Mouse (Mus musculus) lung, postnatal 0 days (tissue): ENCODE results near the gene Dennd2c. TPM values are rescaled to one million over a fixed set of nuclear protein-coding genes. Genes with fewer than 3 reads are reported as not detected.

Experiments
- ATAC-seq: fragments of 200-750 bp; cut with Nextera tagmentation; 2 replicates; pipeline ENCODE4 v1.8.0; 2017; ENCODE audit warnings: moderate library complexity
- DNase-seq: peaks from one replicate; pipeline ENCODE4 v3.0.0-alpha.2; 2016; ENCODE audit warnings: low spot score
- H3K27ac ChIP-seq: fragments of 300-500 bp; sonication (generic); 2 replicates; pipeline ENCODE4 v1.5.1; 2014; ENCODE audit warnings: antibody characterized with exemption, mild to moderate bottlenecking, low read length, mixed read lengths
- H3K27me3 ChIP-seq: fragments of 300-500 bp; sonication (generic); replicated peaks from 2 replicates; pipeline ENCODE4 v1.6.1; 2014; ENCODE audit warnings: low read length, mixed read lengths; ENCODE audit not compliant: insufficient read depth
- H3K36me3 ChIP-seq: fragments of 300-500 bp; sonication (generic); 2 replicates; pipeline ENCODE4 v1.6.1; 2014; ENCODE audit warnings: low read length, mixed read lengths; ENCODE audit not compliant: insufficient read depth
- H3K4me1 ChIP-seq: fragments of 300-500 bp; sonication (generic); 2 replicates; pipeline ENCODE4 v1.6.1; 2014; ENCODE audit warnings: antibody characterized with exemption, low read depth, low read length, mixed read lengths; ENCODE audit not compliant: insufficient read depth
- H3K4me2 ChIP-seq: fragments of 300-500 bp; sonication (generic); replicated peaks from 2 replicates; pipeline ENCODE4 v1.6.1; 2014; ENCODE audit warnings: low read depth, mild to moderate bottlenecking, low read length, moderate library complexity, mixed read lengths
- H3K4me3 ChIP-seq: fragments of 300-500 bp; sonication (generic); 2 replicates; pipeline ENCODE4 v1.5.1; 2014; ENCODE audit warnings: low read depth, low read length
- H3K9ac ChIP-seq: fragments of 300-500 bp; sonication (generic); replicated peaks from 2 replicates; pipeline ENCODE4 v1.6.1; 2014; ENCODE audit warnings: low read depth, mild to moderate bottlenecking
- H3K9me3 ChIP-seq: fragments of 300-500 bp; sonication (generic); 2 replicates; pipeline ENCODE4 v1.6.1; 2016; ENCODE audit warnings: low read length, mixed read lengths
- CTCF ChIP-seq: IDR thresholded peaks from 2 replicates; pipeline ENCODE4 v1.5.1; 2016; ENCODE audit warnings: antibody characterized with exemption, mild to moderate bottlenecking
- EP300 ChIP-seq: IDR thresholded peaks from 2 replicates; pipeline ENCODE4 v1.6.1; 2016; ENCODE audit warnings: antibody characterized with exemption, mild to moderate bottlenecking, control low read depth
- WGBS: fragments of 180-500 bp; shearing (Covaris S2); extraction: QIAGEN DNeasy Blood & Tissue Kit; methylation state at CpG from one replicate; pipeline ENCODE4 v1.1.7; 2014; 5-methylcytosine and 5-hydroxymethylcytosine counted together
- polyA plus RNA-seq: library from polyadenylated mRNA; unstranded; fragments of >200 nt; fragmentation: Nextera tagmentation; extraction: Ambion mirVana; gene quantifications from 2 replicates; pipeline ENCODE4 v1.2.1, GENCODE M21; 2015

The Dennd2c gene
- polyA plus RNA-seq, 1 experiment from 2014 or later, result 3.4 TPM

DNA sequence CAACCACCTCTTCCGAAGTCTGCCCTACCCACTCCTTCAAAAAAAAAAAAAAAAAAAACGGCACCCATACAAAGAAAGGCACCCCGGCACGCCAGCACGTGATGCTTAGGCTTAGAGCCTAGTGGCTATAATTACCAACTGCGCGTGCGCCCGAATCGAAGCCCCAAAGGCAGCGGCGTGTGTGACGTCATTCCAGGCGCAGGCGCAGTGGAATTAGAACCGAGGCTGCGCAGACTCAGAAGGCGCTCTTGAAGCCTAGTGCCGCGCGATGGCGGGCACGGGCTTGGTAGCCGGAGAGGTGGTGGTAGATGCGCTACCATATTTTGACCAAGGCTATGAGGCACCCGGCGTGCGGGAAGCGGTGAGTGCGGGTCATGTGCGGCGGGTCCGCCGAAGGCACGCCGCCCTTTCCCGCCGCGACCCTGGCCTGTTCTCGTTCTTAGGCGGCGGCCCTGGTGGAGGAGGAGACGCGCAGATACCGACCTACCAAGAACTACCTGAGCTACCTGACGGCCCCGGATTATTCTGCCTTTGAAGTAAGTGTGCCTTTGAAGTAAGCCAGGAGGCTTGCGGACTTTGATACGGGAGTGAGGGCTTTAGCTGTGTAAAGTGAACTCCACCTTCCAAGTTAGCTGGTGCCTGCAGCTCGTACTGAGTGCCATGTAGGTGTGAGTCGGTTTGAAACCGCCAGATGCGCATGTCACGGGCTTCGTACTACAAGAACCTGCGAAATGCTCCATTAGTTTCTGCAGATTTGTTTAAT lies 69.3 kb downstream of the Dennd2c start, which contains the start of gene Bcas2:
TSS of gene Bcas2 (plus strand) at position 151 of the 763 bp plus-strand sequence.
- peaks cover 7% of the 10 kb centered on the region; the same call in 1 of the 2 replicates for H3K4me1 ChIP-seq
- WGBS, result under 1% methylated on average over 56 of the region's 56 CpGs

DNA sequence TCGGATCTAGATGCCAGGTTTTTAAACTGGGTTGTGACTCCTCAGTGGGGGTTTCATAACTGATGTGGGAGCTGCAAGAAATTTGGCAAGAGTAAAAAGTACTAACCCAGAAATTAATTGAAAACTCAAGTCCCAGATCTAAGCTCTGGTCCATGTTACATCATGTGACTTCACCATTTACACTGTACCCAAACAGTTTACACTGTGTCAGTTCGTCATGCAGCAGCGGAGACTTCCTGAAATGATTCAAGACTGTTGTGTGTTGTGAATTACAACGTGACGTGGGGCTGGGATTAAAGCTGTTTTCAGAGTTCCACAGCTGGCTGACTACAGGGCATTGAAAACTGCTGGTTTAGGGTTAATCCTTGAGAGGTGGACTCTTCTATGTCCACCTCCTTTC lies 70.2 kb downstream of the Dennd2c start:
- Histone ChIP-seq H3K27me3 (no peaks in the 10 kb centered on the region), H3K4me1 (peaks cover 7% of the 10 kb centered on the region; the same call in 1 of the 2 replicates), H3K9me3 (no peaks in the 10 kb centered on the region), H3K9ac (peak overlapping the region; percentile 57; the same call in 1 of the 2 replicates), H3K27ac (peak overlapping the region; percentile 44; the same call in 1 of the 2 replicates), H3K4me2 (peak overlapping the region; percentile 76), H3K4me3 (peak overlapping the region; percentile 68), H3K36me3 (peaks cover 17% of the 10 kb centered on the region; the same call in 1 of the 2 replicates)
- 12% methylated on average over 5 of the region's 5 CpGs for WGBS
- ATAC-seq (no peak), DNase-seq (peak; percentile 34)
- no peak for TF ChIP-seq EP300
- TF ChIP-seq CTCF, result no peak

More for the DNA sequence above, 69.3 kb downstream of the Dennd2c start, which contains the start of gene Bcas2:
- H3K9me3 ChIP-seq, result no peaks in the 10 kb centered on the region
- peak within 1 kb of the TSS; percentile 57 for H3K9ac ChIP-seq
- H3K27ac ChIP-seq, result peak within 1 kb of the TSS; percentile 44
- TF ChIP-seq CTCF (no peak; the same call in none of the 2 replicates), EP300 (no peak)
- H3K4me3 ChIP-seq, result peak within 1 kb of the TSS; percentile 68
- DNase-seq (peak; percentile 99), ATAC-seq (peak; percentile 96)
- H3K27me3 ChIP-seq, result no peaks in the 10 kb centered on the region
- peak within 1 kb of the TSS; percentile 76 for H3K4me2 ChIP-seq
- H3K36me3 ChIP-seq, result peaks cover 18% of the 10 kb centered on the region; the same call in 1 of the 2 replicates

- Histone ChIP-seq H3K27me3 (no peaks in the 10 kb centered on the region), H3K4me3 (no peak overlapping the region), H3K27ac (no peak overlapping the region), H3K4me2 (no peak overlapping the region), H3K4me1 (peaks cover 7% of the 10 kb centered on the region; the same call in 1 of the 2 replicates), H3K9me3 (no peaks in the 10 kb centered on the region), H3K9ac (no peak overlapping the region), H3K36me3 (peaks cover 24% of the 10 kb centered on the region)
- DNase-seq (no peak), ATAC-seq (no peak)
- 82% methylated on average over 4 of the region's 4 CpGs for WGBS
- no peak for TF ChIP-seq CTCF
- TF ChIP-seq EP300, result no peak
These were observed 74.3 kb downstream of the Dennd2c start for GRCm38 (mm10) chr3:103176740-103177139.

DNA sequence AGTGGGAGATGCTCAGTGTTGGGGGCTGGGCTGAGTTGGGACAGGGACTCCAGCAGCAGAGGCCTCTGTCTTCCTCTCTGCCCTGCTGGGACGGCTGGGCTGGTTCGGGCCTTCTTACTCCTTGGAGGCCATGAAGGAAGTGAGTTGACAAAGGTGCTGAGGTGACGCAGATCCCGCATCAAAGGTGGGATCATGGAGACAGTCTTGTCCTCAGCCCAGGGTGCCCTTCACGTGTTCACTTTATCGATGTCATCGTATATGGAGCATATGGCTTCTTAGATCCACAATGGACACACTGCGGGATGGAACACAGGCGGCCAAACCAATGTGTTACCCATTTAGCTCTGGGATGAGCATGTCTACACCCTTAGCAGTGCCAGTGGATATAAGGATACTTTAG lies 77.1 kb downstream of the Dennd2c start:
- H3K4me2 ChIP-seq, result no peak overlapping the region
- H3K9me3 ChIP-seq, result no peaks in the 10 kb centered on the region
- 88% methylated on average over 9 of the region's 9 CpGs for WGBS
- no peaks in the 10 kb centered on the region for H3K27me3 ChIP-seq
- H3K27ac ChIP-seq, result no peak overlapping the region
- H3K4me1 ChIP-seq, result no peaks in the 10 kb centered on the region
- H3K4me3 ChIP-seq, result no peak overlapping the region
- H3K36me3 ChIP-seq, result peaks cover 19% of the 10 kb centered on the region
- DNase-seq (no peak), ATAC-seq (no peak)
- no peak for TF ChIP-seq EP300
- TF ChIP-seq CTCF, result no peak
- no peak overlapping the region for H3K9ac ChIP-seq

DNA sequence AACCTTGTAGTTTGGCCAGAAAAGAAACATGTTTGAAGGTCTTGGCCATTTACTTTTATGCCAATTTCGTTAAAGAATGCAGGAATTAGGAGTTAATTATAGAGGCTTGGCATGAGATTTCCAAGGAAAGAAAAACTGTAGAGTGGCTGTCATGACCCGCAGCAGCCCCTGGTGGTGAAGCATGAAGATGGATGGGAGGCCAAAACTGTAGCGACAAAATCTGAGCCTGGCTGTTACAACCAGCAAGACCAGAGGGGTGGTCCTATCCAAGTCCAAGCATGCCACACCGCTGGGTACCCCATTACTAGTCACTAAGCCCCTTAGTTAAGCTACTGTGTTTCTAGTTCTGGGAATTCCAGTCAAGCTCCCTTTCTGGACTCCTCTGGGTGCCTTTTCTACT lies 78.8 kb downstream of the Dennd2c start:
- 37% methylated on average over 4 of the region's 4 CpGs for whole genome bisulfite sequencing
- peak; percentile 41 for TF ChIP-seq CTCF
- no peak for TF ChIP-seq EP300

GRCm38 (mm10) chr3:103182821-103183220 lies 80.4 kb downstream of the Dennd2c start:
- Histone ChIP-seq H3K4me2 (no peak overlapping the region), H3K4me1 (no peaks in the 10 kb centered on the region), H3K27ac (no peak overlapping the region), H3K9ac (no peak overlapping the region), H3K4me3 (no peak overlapping the region), H3K36me3 (peaks cover 6% of the 10 kb centered on the region), H3K9me3 (no peaks in the 10 kb centered on the region), H3K27me3 (no peaks in the 10 kb centered on the region)
- ATAC-seq, result no peak
- WGBS, result 81% methylated on average over 14 of the region's 14 CpGs
- no peak for DNase-seq
- TF ChIP-seq EP300 (no peak), CTCF (no peak)

More for the DNA sequence above, 78.8 kb downstream of the Dennd2c start:
- Histone ChIP-seq H3K4me3 (no peak overlapping the region), H3K36me3 (peaks cover 15% of the 10 kb centered on the region), H3K9me3 (no peaks in the 10 kb centered on the region), H3K27ac (no peak overlapping the region), H3K4me1 (no peaks in the 10 kb centered on the region), H3K4me2 (no peak overlapping the region), H3K9ac (no peak overlapping the region), H3K27me3 (no peaks in the 10 kb centered on the region)
- ATAC-seq, result no peak
- no peak for DNase-seq
